Mouse (Mus musculus): ENCODE data around the gene Szrd1.
"Not testable (repeated sequence)": the region's sequence is repeated elsewhere in the genome, so short reads cannot be mapped to it uniquely, and the experiment has no call there.

Szrd1 gene

DNA sequence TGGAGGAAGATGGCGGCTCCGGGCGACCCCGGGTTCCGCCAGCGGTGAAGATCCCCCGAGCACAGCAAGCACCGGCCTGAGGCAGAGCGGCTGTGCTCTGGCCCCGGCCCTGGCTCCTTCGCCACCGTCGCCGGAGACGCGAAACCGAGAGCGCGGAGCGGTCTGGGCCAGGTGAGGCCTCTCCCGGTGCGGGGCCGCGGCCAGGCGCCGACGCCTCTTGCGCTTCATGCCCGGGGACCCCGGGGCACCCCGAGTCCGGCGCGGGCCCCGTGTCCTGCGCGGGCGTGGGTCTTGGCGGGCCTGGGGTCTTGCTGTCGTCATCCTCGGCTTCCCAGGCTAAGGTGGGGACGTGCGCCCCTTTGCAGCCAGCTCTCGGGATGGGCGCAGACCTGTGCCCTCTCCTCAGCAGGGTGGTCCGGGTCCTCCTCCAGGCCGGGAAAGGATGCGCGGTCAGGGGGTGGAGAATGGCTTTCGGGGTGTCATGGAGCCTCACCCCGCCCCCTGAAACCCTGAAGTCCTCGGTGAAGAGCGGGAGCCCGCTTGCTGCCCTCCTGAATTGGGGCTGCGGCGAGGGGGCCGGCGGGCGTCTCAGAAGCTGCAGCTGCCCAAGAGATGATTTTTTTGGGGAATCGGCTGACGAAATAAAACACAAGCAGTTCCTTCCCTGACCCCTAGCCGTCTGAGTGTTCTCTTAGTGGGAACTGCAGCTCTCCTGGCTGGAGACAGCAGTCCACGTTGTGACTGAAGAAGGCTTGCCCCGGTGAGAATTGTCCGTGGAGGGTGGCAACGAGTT is 8.6 kb upstream of the Szrd1 start:
- intact Hi-C loops (cut with DNase I) = loop anchor here (10.0 kb wide), 1 partner anchor 67 kb away; the partner anchor contains the start of gene Rsg1

DNA sequence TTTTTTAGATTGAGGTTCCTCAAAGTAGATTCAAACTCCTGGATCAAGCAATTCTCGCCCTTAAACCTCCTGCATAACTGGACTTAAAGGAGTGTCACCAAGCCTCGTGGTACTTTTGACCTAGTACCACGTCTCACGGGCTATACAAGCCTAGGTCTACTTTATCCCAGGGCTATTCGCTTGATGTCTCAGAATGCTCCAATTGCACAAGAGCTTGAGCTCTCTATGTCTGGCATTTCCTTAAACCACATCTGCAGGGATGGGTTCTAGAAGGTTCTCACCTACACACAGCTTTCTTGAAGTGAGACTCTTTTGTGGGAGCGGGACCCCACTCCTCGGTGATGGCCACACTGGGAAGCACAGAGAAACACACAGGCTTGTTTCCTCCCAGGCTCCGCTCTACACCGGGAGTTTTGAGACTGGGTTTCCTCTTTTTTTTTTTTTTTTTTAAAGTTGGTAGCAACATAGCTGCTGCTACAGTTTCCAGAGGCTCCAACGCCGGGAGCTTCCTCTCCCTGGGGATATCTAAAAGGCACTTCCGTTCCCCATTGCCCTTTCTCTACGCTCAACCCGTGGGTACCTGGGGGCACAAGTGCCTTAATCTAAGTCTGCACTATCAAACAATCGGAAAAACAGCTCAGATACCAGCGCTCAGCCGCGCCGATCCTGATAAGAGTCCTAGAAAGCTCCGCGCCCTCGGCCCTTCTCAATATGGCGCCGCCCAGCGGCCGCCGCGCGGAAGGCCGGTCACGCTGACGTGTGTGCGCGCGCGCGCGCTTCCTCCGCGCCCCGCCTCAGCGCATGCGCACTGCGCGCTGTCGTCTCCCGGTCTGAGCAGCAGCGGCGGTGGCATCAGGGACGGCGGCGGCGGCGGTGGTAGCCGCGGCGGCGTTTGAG is 7.8 kb upstream of the Szrd1 start, which contains the start of gene Fbxo42:
TSS of gene Fbxo42 (plus strand) at position 802 of the 897 bp plus-strand sequence.
- intact Hi-C loops (cut with DNase I) = loop anchor here (10.0 kb wide), 1 partner anchor 67 kb away; the partner anchor contains the start of gene Rsg1

DNA sequence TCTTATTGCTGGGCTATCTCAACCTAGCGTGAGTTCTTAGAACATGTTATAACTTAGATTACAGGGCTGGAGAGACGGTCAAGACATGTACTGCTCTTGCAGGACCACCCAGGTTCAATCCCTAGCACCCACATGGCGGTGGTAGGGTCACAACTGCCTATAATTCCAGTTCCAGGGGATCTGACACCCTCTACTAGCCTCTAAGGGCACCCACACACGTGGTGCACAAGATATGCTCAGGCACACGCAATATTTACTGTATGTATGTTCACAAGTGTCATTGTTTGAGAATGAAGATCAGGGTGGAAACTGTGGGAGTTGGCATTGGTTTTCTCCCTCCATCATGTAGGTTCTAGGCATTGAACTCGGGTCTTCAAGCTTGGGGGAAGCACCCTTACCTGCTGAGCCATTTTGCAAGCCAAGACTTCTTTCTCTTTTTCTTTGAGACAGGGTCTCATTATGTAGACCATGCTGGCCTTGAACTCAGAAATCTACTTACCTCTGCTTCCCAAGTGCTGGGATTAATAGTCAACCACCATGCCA is 7.0 kb upstream of the Szrd1 start:
- intact Hi-C loops (cut with DNase I) = loop anchor here (10.0 kb wide), 1 partner anchor 68 kb away; the partner anchor contains the start of gene Rsg1

DNA sequence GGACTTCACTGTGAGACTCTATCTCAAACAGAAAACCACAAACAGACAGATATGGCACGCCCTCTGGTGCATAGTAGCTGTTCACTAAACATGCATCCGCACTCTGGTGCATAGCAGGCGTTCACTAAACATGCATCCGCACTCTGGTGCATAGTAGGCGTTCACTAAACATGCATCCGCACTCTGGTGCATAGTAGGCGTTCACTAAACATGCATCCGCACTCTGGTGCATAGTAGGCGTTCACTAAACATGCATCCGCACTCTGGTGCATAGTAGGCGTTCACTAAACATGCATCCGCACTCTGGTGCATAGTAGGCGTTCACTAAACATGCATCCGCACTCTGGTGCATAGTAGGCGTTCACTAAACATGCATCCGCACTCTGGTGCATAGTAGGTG is 5.5 kb upstream of the Szrd1 start:
- intact Hi-C loops (cut with DNase I) = loop anchor here (10.0 kb wide), 1 partner anchor 70 kb away; the partner anchor contains the start of gene Rsg1

DNA sequence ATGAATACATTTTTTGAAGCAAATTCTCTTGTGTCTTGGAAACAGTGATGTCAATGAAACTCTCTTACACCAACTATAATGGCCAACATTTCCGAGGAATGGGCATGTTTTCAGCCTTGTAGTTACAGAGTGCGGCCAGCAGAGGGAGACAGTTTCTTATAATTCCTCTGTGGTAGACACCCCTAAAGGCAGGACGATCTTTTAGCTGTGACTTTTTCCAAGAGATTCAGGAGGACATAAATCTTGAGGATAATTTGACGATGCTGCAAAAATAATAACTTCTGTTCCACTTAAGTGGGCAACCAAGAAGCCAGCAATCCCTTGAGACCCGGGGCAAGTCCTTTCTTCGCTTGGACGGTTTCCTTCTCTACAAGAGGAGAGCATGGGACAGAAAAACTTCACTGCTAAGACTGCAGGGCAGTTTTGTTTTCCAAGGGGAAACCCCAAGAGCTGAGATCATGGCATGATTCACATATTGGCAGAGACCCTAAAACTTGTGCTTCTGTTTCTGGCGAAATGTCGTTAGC is 2.8 kb upstream of the Szrd1 start:
- intact Hi-C loops (cut with DNase I) = loop anchor here (5.0 to 10.0 kb wide), 3 partner anchors 72 to 220 kb away; partner anchors contain the start of gene Rsg1

DNA sequence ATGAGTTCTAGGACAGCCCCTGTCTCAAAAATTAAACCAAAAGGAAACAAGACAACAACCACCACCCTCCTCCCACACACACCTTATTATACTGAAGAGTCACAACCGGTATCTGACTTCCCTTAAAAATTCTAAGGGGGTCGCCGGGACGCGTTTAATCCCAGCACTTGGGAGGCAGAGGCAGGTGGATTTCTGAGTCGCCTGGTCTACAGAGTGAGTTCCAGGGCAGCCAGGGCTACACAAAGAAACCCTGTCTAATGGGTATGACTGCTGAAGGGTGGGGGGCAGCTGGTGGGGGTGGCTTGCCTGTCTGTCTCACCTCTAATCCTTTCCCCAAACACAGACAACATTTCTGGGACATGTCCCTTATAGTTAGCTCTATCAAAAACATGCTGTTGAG is 1.4 kb upstream of the Szrd1 start:
- intact Hi-C loops (cut with DNase I) = loop anchor here (5.0 to 10.0 kb wide), 3 partner anchors 74 to 221 kb away; partner anchors contain the start of gene Rsg1

DNA sequence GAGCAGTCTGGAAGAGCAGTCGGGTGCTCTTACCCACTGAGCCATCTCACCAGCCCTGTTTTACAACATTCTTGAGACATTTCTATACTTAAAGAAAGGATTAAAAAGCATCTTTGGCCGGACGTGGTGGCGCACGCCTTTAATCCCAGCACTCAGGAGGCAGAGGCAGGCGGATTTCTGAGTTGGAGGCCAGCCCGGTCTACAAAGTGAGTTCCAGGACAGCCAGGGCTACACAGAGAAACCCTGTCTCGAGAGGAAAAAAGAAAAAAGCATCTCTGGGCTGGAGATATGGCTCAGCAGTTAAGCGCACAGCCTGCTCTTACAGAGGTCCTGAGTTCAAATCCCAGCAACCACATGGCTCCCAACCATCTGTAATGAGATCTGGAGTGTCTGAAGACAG is 779 bp upstream of the Szrd1 start:
- intact Hi-C loops (cut with DNase I) = loop anchor here (5.0 to 10.0 kb wide), 3 partner anchors 74 to 222 kb away; partner anchors contain the start of gene Rsg1

DNA sequence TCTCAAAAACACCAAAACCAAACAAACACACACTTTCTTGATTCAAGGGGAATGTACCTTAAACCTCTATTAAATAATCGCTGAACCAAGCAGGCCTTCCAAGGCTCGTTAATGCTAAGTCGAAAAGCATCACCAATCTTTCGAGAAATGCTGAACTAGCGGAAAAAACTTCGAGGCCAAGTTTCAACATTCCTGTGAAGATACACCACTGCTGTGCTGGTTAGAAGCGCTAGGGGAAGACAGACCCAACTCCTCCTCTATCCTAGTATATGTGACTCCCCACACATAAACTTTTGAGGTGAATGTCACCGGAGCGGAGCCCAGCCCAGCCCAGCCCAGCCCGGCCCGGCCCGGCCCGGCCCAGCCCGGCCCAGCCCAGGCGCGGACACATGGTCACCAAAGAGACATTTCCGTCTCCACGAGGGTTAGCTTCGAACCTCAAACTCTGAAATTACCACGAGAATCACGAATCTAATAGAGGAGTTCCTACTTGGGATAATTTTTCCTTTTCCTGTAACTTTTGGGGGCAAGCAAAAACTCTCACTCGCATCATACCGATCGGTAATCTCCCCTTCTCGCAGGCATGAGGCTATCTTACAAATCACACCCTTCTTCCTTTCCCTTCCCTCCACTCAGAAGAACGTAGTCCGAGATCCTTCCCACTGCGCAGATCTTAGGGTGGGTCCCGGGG is 1.0 kb downstream of the Szrd1 start:
- intact Hi-C loops (cut with DNase I) = no loop called here

DNA sequence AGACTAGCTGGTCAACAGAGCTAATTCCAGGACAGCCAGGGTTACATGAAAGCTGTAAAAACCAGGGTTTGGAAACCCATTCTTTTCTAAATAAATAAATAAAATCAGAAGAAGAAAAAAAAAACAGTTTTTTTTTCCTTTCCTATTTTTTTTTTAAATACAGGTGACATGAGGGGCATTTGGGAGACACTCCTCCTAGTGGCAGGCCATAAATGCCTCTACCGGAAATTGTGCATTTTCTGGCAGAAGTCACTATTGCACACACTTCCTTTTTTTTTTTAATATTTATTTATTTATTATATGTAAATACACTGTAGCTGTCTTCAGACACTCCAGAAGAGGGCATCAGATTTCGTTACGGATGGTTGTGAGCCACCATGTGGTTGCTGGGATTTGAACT is 1.8 kb downstream of the Szrd1 start:
- intact Hi-C loops (cut with DNase I) = not testable (repeated sequence)

DNA sequence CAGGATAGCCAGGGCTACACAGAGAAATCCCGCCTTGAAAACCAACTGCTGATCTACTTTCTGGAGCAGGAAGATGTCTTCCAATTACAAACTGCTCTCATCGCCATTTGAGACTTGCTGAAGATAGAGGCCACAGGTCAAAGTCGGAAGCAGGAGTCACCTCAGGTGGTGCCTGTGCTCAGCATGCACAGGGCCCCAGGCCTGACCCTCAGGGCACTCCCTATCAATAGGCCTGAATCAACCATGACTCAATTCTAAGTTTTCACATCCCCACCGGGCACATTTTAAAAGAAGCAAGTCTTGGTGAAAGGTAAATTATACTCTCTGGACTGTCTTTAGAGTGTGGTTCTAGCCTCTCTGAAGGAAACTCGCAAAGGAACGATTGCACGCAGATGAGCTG is 3.4 kb downstream of the Szrd1 start:
- intact Hi-C loops (cut with DNase I) = no loop called here

DNA sequence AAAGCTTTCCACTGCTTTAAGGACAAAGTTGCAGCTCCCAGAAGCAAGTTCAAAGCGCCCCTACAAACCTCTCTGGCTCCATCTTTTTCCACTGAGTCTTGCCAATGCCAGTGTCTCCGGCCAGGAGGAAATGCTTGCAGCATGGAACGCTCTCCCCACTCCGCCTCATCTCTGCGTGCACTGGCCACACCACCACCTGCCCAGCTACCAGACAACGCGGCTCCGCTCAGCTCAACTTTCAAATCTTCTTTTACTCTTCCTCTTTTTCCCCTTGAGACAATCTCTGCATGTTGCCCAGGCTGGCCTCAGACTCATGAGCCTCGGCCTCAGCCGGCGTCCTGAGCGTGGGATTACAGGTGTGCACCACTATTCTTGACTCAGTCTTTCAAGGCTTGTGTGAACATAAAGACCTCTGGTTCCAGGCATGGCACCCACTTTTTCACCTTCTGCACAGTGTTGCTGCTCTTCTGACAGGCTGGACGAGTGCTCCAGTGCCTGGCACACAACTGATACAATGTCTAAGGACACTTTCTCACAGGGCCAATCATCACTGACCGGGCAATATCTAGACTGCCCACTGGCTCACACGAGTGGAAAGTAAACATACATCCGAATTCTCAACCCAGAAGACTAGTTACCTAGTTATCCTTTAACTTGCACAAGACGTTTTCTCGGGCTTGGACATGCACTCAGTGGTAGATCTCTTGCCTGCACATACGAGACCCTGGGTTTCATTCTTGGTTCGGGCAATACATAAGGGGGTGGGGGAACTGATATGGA is 4.6 kb downstream of the Szrd1 start:
- intact Hi-C loops (cut with DNase I) = no loop called here

DNA sequence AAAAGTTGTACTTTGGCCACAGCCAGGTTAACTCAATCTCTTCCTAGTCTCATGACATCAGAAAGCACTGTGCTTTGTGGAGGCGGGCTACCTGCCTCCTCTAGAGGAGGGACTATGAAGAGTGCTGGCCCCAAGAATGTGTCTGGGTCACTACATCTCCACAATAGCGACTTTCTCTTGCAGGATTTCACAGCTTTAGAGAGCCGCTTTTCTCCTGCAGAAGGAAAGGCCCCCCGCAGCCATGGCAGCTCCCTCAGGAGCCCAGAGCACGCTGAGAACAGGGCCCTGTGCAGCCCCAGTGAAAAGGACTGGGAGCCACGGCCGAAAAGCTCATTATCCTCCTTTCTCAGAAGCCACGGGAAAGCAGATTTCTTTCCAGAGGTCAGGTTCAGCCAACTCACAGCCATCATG is 5.5 kb downstream of the Szrd1 start:
- intact Hi-C loops (cut with DNase I) = no loop called here

DNA sequence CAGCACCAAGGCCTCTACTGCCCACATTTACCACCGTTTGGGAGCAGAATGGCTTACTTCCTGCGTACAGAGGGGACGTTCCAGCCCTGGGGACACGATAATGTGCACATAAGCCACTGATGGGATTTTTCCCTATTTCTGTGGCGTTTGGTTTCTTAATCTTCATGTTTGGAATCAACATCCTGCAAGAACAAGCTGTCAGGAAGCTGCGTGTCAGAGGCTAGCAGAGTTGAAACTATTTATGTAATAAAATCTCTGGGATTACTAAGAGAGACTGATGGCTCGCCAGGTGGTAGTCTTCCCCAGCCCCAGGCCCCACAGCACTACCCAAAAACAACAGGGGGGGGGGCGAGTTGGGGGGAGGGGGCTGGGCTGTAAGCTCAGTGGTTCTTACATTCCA is 6.3 kb downstream of the Szrd1 start:
- intact Hi-C loops (cut with DNase I) = no loop called here

DNA sequence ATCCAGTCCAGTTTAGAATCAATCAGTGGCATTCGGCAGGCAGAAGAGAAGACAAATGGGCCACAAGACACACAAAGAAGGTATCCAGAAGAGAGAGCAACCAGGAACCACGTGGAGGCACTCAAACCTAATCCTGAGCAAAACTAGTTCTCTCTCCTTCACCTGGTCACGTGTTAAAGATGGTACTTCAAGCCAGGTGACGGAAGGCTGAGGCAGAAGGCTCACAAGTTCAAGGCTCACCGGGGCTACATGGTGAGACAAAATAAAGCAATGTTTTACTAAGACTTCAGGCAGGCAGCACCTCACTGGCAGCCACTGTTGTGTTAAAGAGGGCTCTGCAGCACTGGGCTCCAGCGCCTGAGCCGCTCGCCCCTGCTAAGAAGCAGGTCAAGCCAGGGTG is 7.4 kb downstream of the Szrd1 start:
- intact Hi-C loops (cut with DNase I) = no loop called here

DNA sequence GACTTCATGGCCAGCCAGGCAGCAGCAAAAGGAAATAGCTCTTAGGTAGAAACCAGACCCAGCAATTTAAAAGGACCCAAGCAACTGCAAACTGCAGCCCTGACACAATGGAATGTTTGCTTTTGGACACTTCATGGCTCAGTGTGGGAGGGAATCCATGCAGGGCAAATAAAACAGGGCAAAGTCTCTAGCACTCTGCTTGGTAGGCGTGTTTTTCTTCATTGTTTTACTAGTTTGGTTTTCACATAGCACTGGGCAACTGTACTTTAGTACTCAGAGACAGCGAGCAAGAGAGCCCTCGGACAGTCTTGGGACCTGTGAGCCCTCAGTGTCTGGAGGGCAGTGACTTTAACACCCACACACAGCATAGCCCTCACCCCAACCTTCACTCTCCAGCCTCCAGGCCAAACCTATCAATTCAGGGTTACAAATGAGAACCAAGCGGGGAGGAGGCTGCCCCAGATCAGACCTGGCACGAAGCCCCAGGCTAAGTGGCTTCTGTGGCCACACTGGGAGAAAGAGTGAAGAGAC is 8.0 kb downstream of the Szrd1 start:
- intact Hi-C loops (cut with DNase I) = no loop called here

DNA sequence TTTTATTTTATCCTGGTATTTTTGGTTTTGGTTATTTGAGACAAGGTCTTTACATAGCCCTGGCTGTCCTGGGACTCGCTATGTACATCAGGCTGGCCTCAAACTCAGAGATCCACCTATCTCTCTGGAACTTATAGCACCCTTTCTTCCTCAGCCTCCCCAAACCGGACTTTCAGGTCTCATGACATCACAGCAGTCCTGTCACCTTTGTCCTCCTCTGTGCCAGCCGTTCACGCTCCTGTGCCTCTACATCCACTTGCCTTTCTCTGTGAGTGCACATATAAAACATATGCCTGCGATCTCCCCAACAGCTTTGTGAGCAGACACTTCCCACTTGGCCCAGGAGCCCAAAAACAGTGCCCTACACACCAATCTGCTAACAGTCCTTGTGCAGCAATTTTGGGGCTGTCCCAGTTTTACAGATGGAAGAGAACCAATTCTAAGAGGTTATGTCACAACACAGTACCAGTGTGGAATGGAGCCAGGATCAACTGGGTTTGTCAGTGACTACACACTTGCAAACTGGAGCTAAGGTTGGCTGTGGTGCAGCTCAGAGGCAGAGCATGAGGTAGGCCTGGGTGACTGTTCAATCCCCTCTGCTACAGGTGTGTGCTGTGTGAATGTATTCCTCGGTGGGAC is 8.8 kb downstream of the Szrd1 start:
- intact Hi-C loops (cut with DNase I) = no loop called here

DNA sequence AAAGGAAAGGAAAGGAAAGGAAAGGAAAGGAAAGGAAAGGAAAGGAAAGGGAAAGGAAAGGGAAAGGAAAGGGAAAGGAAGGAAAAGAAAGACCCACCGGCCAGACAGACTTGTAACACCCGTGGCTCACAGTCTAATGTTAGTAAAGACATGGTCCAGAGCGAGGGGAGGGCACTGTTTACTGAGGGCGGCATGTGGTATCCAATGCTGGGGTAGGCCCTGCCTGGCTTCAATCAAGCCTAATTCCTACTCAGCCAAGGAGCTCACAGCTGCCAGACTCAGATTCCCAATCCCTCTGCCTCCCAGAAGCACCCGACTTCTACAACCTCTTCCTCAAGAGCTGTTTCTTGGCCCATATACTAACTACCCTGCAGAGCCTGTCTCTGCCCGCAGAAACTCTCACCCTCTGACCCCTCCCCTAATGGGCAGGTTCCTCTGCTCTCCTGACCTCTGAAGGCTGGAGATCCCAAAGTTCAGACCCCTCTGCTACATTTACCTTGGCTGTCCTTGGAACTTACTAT is 10.3 kb downstream of the Szrd1 start:
- intact Hi-C loops (cut with DNase I) = no loop called here

DNA sequence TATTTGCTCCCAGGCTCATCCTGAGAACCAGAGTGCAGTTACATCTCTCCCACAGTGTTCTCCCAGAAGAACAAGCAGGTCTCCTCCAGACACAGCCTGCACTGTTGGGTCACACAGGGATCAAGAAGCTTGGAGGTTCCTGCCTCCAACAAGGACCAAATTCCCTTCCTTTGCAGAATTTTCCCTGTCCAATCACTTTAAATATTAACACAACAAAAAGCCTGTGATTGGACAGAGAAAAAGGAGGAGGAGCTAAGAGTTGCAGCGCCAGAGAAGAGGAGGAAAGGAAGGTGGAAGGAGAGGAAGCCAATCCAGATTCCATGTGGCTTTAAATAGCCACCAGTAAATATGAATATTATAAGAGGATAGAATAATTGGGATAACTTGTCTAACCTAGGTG is 16.5 kb downstream of the Szrd1 start:
- intact Hi-C loops (cut with DNase I) = no loop called here

DNA sequence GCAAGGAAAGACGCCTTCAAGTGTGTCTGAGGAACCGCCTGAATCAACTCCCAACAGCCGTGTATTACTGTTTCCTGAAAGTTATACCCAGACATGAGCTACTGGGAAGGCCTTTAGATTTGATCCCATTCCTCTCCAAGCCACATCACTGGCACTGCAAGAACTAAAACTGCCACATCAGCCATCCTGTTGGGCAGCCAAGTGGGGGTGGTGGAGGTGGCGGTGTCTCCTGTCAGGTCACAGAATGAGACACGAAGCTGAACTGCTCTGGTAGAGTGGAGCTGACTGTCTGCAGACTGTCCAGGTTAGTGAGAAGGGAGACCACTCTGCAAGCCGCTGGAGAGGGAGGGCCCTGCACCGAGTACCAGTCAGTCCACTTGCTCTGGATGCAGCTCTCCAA is 16.9 kb downstream of the Szrd1 start:
- intact Hi-C loops (cut with DNase I) = no loop called here
